Mouse (Mus musculus): ENCODE results near the gene Sema4b. TPM values are rescaled to one million over a fixed set of nuclear protein-coding genes. Genes with fewer than 3 reads are reported as not detected.
A peak's percentile ranks its signal among the peaks of the same experiment; 100 is the strongest.

The Sema4b gene
- total and polyA plus RNA-seq, 3 experiments = 10.9 to 17.3 TPM; not detected in 1

DNA sequence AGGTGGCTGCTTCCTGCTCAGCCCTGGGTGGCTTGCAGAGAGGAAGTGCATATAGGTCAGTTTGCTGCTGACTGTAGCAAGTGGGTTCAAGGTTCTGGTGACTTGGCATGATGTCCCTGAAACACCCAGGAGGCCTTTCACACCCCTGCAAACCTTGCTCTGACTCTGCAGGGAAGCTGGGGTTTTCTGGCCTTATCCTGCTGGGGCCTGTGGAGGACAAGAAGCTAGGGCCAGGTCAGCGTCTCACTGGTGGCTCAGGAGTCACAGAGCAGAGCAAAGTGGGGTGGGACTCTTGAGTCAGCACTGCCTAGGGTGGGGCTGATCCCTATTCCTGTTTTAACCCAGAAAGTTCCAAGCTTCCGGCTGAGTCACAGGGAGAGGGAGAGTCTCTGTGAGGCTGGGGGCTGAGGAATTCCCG is 20.7 kb downstream of the Sema4b start:
- H3K36me3 ChIP-seq (ENCODE audit: control insufficient read depth in 1 of 2, insufficient read depth in 2 of 2, low read length in 2 of 2) = peaks cover 0 to 49% of the 10 kb centered on the region in 2 experiments; a peak in 2 of 4 replicates
- H3K27ac ChIP-seq (ENCODE audit: control insufficient read depth, low read depth, low read length) = peak overlapping the region; percentile 100
- TF ChIP-seq MAZ (IDR thresholded peaks at IDR 0.05; ENCODE audit: low read depth, low read length) (no peak), TAL1 (IDR thresholded peaks at IDR 0.05; ENCODE audit: low read length) (0 out of 2 replicates have a peak, but pooled peaks have one; percentile 19)
- H3K4me3 ChIP-seq (ENCODE audit: control insufficient read depth in 1 of 2, insufficient read depth in 1 of 2, low read depth in 2 of 2, low read length in 2 of 2) = no peak overlapping the region
- H3K4me1 ChIP-seq (ENCODE audit: control insufficient read depth in 1 of 2, insufficient read depth in 2 of 2, low read length in 2 of 2) = peaks cover 23 to 61% of the 10 kb centered on the region in 2 experiments
- peaks cover 60% of the 10 kb centered on the region for H3K79me2 ChIP-seq (ENCODE audit: control insufficient read depth, insufficient read depth, low read length, poor library complexity)
- peak; percentile 26 for DNase-seq (ENCODE audit: low read depth, low spot score)
- H3K27me3 ChIP-seq (ENCODE audit: control insufficient read depth in 1 of 2, insufficient read depth in 2 of 2, low read length in 2 of 2) = no peaks in the 10 kb centered on the region
- H3K9ac ChIP-seq (ENCODE audit: control insufficient read depth, low read depth, low read length, poor library complexity, severe bottlenecking) = peak overlapping the region; percentile 49
- no peaks in the 10 kb centered on the region for H3K9me3 ChIP-seq (replicated peaks; ENCODE audit: insufficient read depth, low read length)

DNA sequence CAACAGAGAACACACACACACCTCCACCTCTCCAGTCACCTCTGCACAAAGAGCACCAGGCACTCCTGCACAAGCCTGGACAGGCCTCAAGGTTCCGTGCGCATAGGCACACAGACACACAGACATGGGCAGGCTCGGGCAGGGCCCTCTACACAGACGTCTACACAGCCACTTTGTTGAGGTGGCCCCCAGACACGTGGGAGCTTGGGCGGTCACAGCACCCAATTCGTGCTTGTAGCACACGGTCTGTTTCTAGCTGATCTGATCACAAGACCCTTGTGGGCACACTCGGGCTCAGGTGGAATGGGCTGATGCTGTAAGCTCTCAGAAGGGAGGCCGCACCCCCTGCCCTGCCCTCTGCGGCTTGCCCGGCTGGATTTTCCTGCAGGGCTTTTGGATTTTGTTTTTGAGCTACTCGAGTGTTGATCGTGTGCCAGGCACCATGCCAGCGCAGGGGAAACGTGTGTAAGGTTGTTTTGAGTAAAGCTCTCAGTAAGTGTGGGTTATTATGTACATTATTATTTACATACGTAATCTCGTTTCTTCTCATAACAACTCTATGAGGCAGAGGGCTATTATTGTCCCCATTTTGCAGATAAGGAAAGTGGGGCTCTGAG is 21.5 kb downstream of the Sema4b start:
- Histone ChIP-seq H3K79me2 (ENCODE audit: control insufficient read depth, insufficient read depth, low read length, poor library complexity) (peaks cover 52% of the 10 kb centered on the region), H3K36me3 (ENCODE audit: control insufficient read depth in 1 of 2, insufficient read depth in 2 of 2, low read length in 2 of 2) (peaks cover 0 to 49% of the 10 kb centered on the region in 2 experiments; a peak in 2 of 4 replicates), H3K27ac (ENCODE audit: control insufficient read depth, low read depth, low read length) (peak overlapping the region; percentile 100), H3K9ac (ENCODE audit: control insufficient read depth, low read depth, low read length, poor library complexity, severe bottlenecking) (peak overlapping the region; percentile 49), H3K4me1 (ENCODE audit: control insufficient read depth in 1 of 2, insufficient read depth in 2 of 2, low read length in 2 of 2) (peaks cover 23 to 61% of the 10 kb centered on the region in 2 experiments), H3K27me3 (ENCODE audit: control insufficient read depth in 1 of 2, insufficient read depth in 2 of 2, low read length in 2 of 2) (no peaks in the 10 kb centered on the region), H3K4me3 (ENCODE audit: control insufficient read depth in 1 of 2, insufficient read depth in 1 of 2, low read depth in 2 of 2, low read length in 2 of 2) (peak overlapping the region; percentile 12 to 27), H3K9me3 (replicated peaks; ENCODE audit: insufficient read depth, low read length) (no peaks in the 10 kb centered on the region)
- DNase-seq (ENCODE audit: low read depth, low spot score) = no peak
- TF ChIP-seq GABPA (IDR thresholded peaks at IDR 0.05; ENCODE audit: low read depth, low read length) = no peak
- TF ChIP-seq CHD1 (IDR thresholded peaks at IDR 0.05; ENCODE audit: low read depth, low read length) = no peak
- 0 out of 2 replicates have a peak, but pooled peaks have one; percentile 16 for TF ChIP-seq MEF2A (IDR thresholded peaks at IDR 0.05; ENCODE audit: extremely low read depth, insufficient replicate concordance, low read depth, low read length, poor library complexity, severe bottlenecking)
- TF ChIP-seq E2F4 (IDR thresholded peaks at IDR 0.05; ENCODE audit: borderline replicate concordance, low read depth, low read length) = no peak
- TF ChIP-seq UBTF (IDR thresholded peaks at IDR 0.05; ENCODE audit: borderline replicate concordance, insufficient read depth, low read depth, low read length) = no peak
- peak; percentile 60 for TF ChIP-seq MAX (IDR thresholded peaks at IDR 0.05; ENCODE audit: low read length)
- TF ChIP-seq MXI1 (IDR thresholded peaks at IDR 0.05; ENCODE audit: low read depth, low read length) = peak; percentile 62; the same call in 1 of the 2 replicates
- TF ChIP-seq USF1 (IDR thresholded peaks at IDR 0.05; ENCODE audit: low read depth, low read length) = 0 out of 2 replicates have a peak, but pooled peaks have one; percentile 27
- TF ChIP-seq BHLHE40 (IDR thresholded peaks at IDR 0.05; ENCODE audit: borderline replicate concordance, low read depth, low read length) = no peak
- TF ChIP-seq MYC (IDR thresholded peaks at IDR 0.05; ENCODE audit: low read depth, low read length) = peak; percentile 60; the same call in 1 of the 2 replicates

Data from MEL (cell line).